Mouse (Mus musculus) naive thymus-derived CD4-positive, alpha-beta T cell, adult 5 months (primary cell): ENCODE results near the gene Dnajc30. TPM values are rescaled to one million over a fixed set of nuclear protein-coding genes. Genes with fewer than 3 reads are reported as not detected.

Source experiments
- polyA plus RNA-seq: library from polyadenylated mRNA; unstranded; fragments of 100-300 nt; shearing (Covaris generic); gene quantifications from one replicate; pipeline ENCODE4 v1.2.1, GENCODE M21; 2017

Gene Dnajc30
- polyA plus RNA-seq: 11.7 TPM

GRCm38 (mm10) chr5:135063629-135064381, at the start of gene Dnajc30:
TSS of gene Dnajc30 (plus strand) at chr5:135064202.

GRCm38 (mm10) chr5:135023344-135024173, 40.4 kb upstream of the Dnajc30 start, which contains the start of gene Stx1a:
TSS of gene Stx1a (plus strand) at chr5:135023482.

GRCm38 (mm10) chr5:135064909-135065446, 976 bp downstream of the Dnajc30 start, which contains the start of gene Bud23:
TSS of gene Bud23 (minus strand) at chr5:135064959.

GRCm38 (mm10) chr5:135077564-135078481, 13.8 kb downstream of the Dnajc30 start, which contains the start of gene Vps37d:
TSS of gene Vps37d (minus strand) at chr5:135078266.

DNA sequence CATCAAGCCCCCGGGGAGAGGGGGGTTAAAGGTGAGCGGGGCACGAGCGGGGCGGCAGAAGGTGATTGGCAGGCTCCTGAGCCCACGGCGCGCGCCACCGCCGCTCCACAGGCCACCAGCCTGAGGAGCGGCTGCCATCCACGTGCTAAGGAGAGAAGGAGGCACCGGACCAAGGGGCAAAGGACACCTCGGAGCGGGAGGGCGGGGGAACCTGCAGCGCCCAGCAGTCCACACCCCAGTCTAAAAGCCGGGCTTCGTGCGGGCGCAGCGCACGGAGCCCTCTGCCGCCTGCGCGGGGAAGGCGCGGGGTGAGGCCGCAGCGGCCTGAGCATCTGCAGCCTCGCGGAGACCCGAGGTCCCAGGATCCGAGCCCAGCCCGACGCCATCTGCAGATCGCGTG, 25.7 kb downstream of the Dnajc30 start, which contains the start of gene Mlxipl:
Gene Mlxipl, plus strand, starts transcription at position 238 of the 400 bp plus-strand sequence.

Other genes starting within 250 kb of the Dnajc30 start
- not detected for gene Tmem270, start 157.5 kb upstream of the Dnajc30 start, polyA plus RNA-seq
- gene Cldn13, start 148.7 kb upstream of the Dnajc30 start, polyA plus RNA-seq: not detected
- 9.6 TPM for gene Mettl27, start 131.8 kb upstream of the Dnajc30 start, polyA plus RNA-seq
- not detected for gene Cldn4, start 117.3 kb upstream of the Dnajc30 start, polyA plus RNA-seq
- gene Cldn3, start 78.0 kb upstream of the Dnajc30 start, polyA plus RNA-seq: not detected
- gene Abhd11, start 55.0 kb upstream of the Dnajc30 start, polyA plus RNA-seq: 138 TPM
- gene Stx1a, start 40.7 kb upstream of the Dnajc30 start, polyA plus RNA-seq: 13.4 TPM
- gene Bud23, start 757 bp downstream of the Dnajc30 start, polyA plus RNA-seq: 87.9 TPM
- not detected for gene Vps37d, start 14.1 kb downstream of the Dnajc30 start, polyA plus RNA-seq
- not detected for gene Mlxipl, start 25.7 kb downstream of the Dnajc30 start, polyA plus RNA-seq
- 12.1 TPM for gene Tbl2, start 85.5 kb downstream of the Dnajc30 start, polyA plus RNA-seq
- gene Bcl7b, start 104.1 kb downstream of the Dnajc30 start, polyA plus RNA-seq: 159 TPM
- gene Baz1b, start 123.1 kb downstream of the Dnajc30 start, polyA plus RNA-seq: 52.1 TPM
- gene Fzd9, start 187.0 kb downstream of the Dnajc30 start, polyA plus RNA-seq: not detected